ENCODE assay signal across 9 mouse cellular contexts in genomic region chr7:75107441-75107840, GRCm38 (mm10).
DNase-seq lines count a peak whose midpoint lies in the region; ATAC-seq and TF ChIP-seq lines count a peak whose summit lies in the region.
"Had no signal": no experiment of that assay in that cellular context is flagged by ENCODE, and none has a peak within 500 bp of the region (broad histone marks: within the 10 kb centered on the region; RNA-seq: fewer than 3 reads in every experiment).

No protein-coding gene starts in this region.

- TF ChIP-seq RAD21 in CH12.LX (IDR thresholded peaks at IDR 0.05; ENCODE audit: low read depth, low read length): peak; percentile 43

- peak in 1 of 2 experiments; percentile 60; a peak in 3 of 4 replicates for TF ChIP-seq CTCF in CH12.LX (conservative IDR thresholded peaks at IDR 0.05 in 1 of 2, IDR thresholded peaks at IDR 0.05 in 1 of 2; ENCODE audit: low read depth in 2 of 2, low read length in 2 of 2)
- TF ChIP-seq CTCF in cortical plate, adult 2 months (IDR thresholded peaks at IDR 0.05; ENCODE audit: extremely low read depth, insufficient read depth, low read length): peak; percentile 50; the same call in 1 of the 2 replicates

- no peak overlapping the region for H3K27ac ChIP-seq in kidney, embryonic 15.5 days
- H3K27ac ChIP-seq in CH12.LX (ENCODE audit: insufficient read depth, low read depth): no peak overlapping the region
- H3K27ac ChIP-seq in cortical plate, adult 2 months (ENCODE audit: insufficient read depth, low read length): no peak overlapping the region
- H3K27ac ChIP-seq: limb, embryonic 12.5 days had no signal

- peak; percentile 46 for DNase-seq in kidney, adult 18-20 months
- DNase-seq in 416B (ENCODE audit: low read depth) (peak; percentile 31), CH12.LX (ENCODE audit: extremely low read depth) (peak; percentile 31)
- peak; percentile 57 to 64 for DNase-seq in layer of hippocampus, postnatal 14 days (ENCODE audit: low spot score in 2 of 2)
- DNase-seq in splenic B cell, adult 2 months (ENCODE audit: low read depth, low spot score): peak; percentile 3
- DNase-seq in frontal cortex, postnatal 25 days (ENCODE audit: low spot score in 2 of 2): no peak

- no peaks in the 10 kb centered on the region for H3K27me3 ChIP-seq in kidney, embryonic 15.5 days
- peaks cover 8% of the 10 kb centered on the region for H3K27me3 ChIP-seq in CH12.LX (replicated peaks)
- H3K27me3 ChIP-seq in splenic B cell, adult 2 months (ENCODE audit: control insufficient read depth, insufficient read depth, low read length, poor library complexity, severe bottlenecking): no peaks in the 10 kb centered on the region
- H3K27me3 ChIP-seq: limb, embryonic 12.5 days had no signal

- dilution Hi-C loops in CH12.LX (cut with MboI; ENCODE audit: extremely low pct_ligation_motif_present, extremely low pct_unique_long_range_greater_than_20kb, low sequenced_read_pairs): no loop called here

- H3K4me3 ChIP-seq in kidney, embryonic 15.5 days (replicated peaks): no peak overlapping the region
- no peak overlapping the region for H3K4me3 ChIP-seq in CH12.LX (replicated peaks in 1 of 3; ENCODE audit: low read depth in 2 of 3, low read length in 2 of 3, poor library complexity in 1 of 3)
- H3K4me3 ChIP-seq in cortical plate, adult 2 months (ENCODE audit: insufficient read depth, low read length): no peak overlapping the region
- H3K4me3 ChIP-seq: limb, embryonic 12.5 days had no signal

- no peak for ATAC-seq in kidney, embryonic 15.5 days (replicated peaks; ENCODE audit: low FRiP score)

- no peak for TF ChIP-seq POLR2A in CH12.LX (IDR thresholded peaks at IDR 0.05; ENCODE audit: low read depth, low read length)
- TF ChIP-seq POLR2A in cortical plate, adult 2 months (IDR thresholded peaks at IDR 0.05; ENCODE audit: extremely low read depth, insufficient read depth, low read length): no peak

- H3K9me3 ChIP-seq in kidney, embryonic 15.5 days (replicated peaks): no peaks in the 10 kb centered on the region
- no peaks in the 10 kb centered on the region for H3K9me3 ChIP-seq in CH12.LX (replicated peaks; ENCODE audit: low read length)
- H3K9me3 ChIP-seq: limb, embryonic 12.5 days had no signal

- in situ Hi-C loops in CH12.LX (cut with MboI; ENCODE audit: low pct_ligation_motif_present, low pct_unique_long_range_greater_than_20kb, low sequenced_read_pairs): no loop called here

- no peak for TF ChIP-seq EP300 in CH12.LX (IDR thresholded peaks at IDR 0.05; ENCODE audit: low read length)

- no peaks in the 10 kb centered on the region for H3K79me2 ChIP-seq in CH12.LX (replicated peaks; ENCODE audit: control insufficient read depth, extremely low read depth, insufficient read depth, poor library complexity, severe bottlenecking)

- no peak overlapping the region for H3K4me2 ChIP-seq in kidney, embryonic 15.5 days
- no peak overlapping the region for H3K4me2 ChIP-seq in CH12.LX (ENCODE audit: insufficient read depth, low read depth, poor library complexity, severe bottlenecking)
- H3K4me2 ChIP-seq: limb, embryonic 12.5 days had no signal

- H3K4me1 ChIP-seq in kidney, embryonic 15.5 days: no peaks in the 10 kb centered on the region
- H3K4me1 ChIP-seq in CH12.LX (ENCODE audit: control insufficient read depth in 1 of 2, insufficient read depth in 2 of 2): no peaks in the 10 kb centered on the region; a peak in 1 of 4 replicates
- H3K4me1 ChIP-seq in cortical plate, adult 2 months (ENCODE audit: control insufficient read depth, insufficient read depth, low read length): no peaks in the 10 kb centered on the region
- H3K4me1 ChIP-seq: limb, embryonic 12.5 days had no signal

- no peaks in the 10 kb centered on the region for H3K36me3 ChIP-seq in kidney, embryonic 15.5 days
- H3K36me3 ChIP-seq in CH12.LX (replicated peaks in 1 of 2; ENCODE audit: control insufficient read depth in 1 of 2, insufficient read depth in 1 of 2, low read length in 1 of 2): no peaks in the 10 kb centered on the region
- no peaks in the 10 kb centered on the region for H3K36me3 ChIP-seq in splenic B cell, adult 2 months (ENCODE audit: control insufficient read depth, insufficient read depth, low read length, poor library complexity, severe bottlenecking)
- H3K36me3 ChIP-seq: limb, embryonic 12.5 days had no signal

- no peak overlapping the region for H3K9ac ChIP-seq in kidney, embryonic 15.5 days
- no peak overlapping the region for H3K9ac ChIP-seq in CH12.LX (ENCODE audit: insufficient read depth, low read depth)
- H3K9ac ChIP-seq: limb, embryonic 12.5 days had no signal

TF ChIP-seq in CH12.LX, 34 proteins besides CTCF, POLR2A, EP300 and RAD21:
- TF ChIP-seq MEF2A (IDR thresholded peaks at IDR 0.05; ENCODE audit: borderline replicate concordance, low read depth, low read length) (no peak), ZKSCAN1 (IDR thresholded peaks at IDR 0.05; ENCODE audit: borderline replicate concordance, low read depth, low read length) (no peak), SMC3 (IDR thresholded peaks at IDR 0.05; ENCODE audit: low read depth, low read length) (peak; percentile 39), ZNF384 (IDR thresholded peaks at IDR 0.05; ENCODE audit: low read depth, low read length) (peak; percentile 82)

Comparison
In these comparisons a context has a peak if more than half of its experiments do, and no peak if none do; other contexts are left out.
1. DNase-seq: peak in kidney, adult 18-20 months (single experiment), 416B (single experiment), CH12.LX (single experiment), layer of hippocampus, postnatal 14 days (2 of 2) and splenic B cell, adult 2 months (single experiment); none in frontal cortex, postnatal 25 days (0 of 2).